Mouse (Mus musculus): ENCODE results near the gene Zmpste24.

- TF ChIP-seq CTCF (IDR thresholded peaks at IDR 0.05; ENCODE audit: low read depth, low read length) (no peak), GATA1 (IDR thresholded peaks at IDR 0.05; ENCODE audit: borderline replicate concordance, low read length) (no peak), TAL1 (conservative IDR thresholded peaks at IDR 0.05; ENCODE audit: low read depth, low read length) (no peak), GATA2 (IDR thresholded peaks at IDR 0.05; ENCODE audit: borderline replicate concordance, low read depth, low read length) (no peak)
Observed at GRCm38 (mm10) chr4:121025681-121026080, 72.4 kb downstream of the Zmpste24 start.
